Mouse (Mus musculus): Measurements from ENCODE around the gene Wscd1. TPM values are rescaled to one million over a fixed set of nuclear protein-coding genes. Genes with fewer than 3 reads are reported as not detected.

The Wscd1 gene
- polyA plus RNA-seq, 1 experiment from 2014 or later = 4.8 TPM

DNA sequence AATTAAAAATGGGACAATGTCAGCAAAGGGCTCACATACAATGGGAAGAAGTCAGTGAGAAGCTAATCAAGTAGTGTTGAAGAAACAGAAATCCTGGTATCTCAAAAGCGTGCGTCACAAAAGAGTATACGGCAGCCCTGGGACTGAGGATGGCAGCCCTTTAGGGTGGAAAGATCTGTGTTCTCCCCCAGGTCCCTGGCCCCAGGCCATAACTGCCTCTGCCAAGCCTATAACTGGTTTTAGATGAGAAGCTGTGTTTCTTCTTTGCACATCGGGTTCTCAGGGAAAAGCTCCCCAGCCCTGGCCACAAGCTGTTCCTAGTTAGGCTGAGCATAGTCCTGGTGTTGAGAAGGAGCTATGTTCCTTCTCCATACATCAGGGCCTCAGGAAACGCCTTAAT lies 72.3 kb downstream of the Wscd1 start:
- H3K4me3 ChIP-seq = no peak overlapping the region
- peaks cover 3% of the 10 kb centered on the region; the same call in 1 of the 2 replicates for H3K27me3 ChIP-seq
- ATAC-seq (replicated peaks; ENCODE audit: insufficient number of reproducible peaks, insufficient read depth, low FRiP score, low read depth) = no peak
- no peaks in the 10 kb centered on the region for H3K36me3 ChIP-seq
- H3K4me1 ChIP-seq (replicated peaks) = no peaks in the 10 kb centered on the region
- no peak overlapping the region for H3K4me2 ChIP-seq
- 78% methylated on average over 5 of the region's 5 CpGs for WGBS
- no peaks in the 10 kb centered on the region for H3K9me3 ChIP-seq (replicated peaks)
- no peak overlapping the region for H3K9ac ChIP-seq
- no peak overlapping the region for H3K27ac ChIP-seq

DNA sequence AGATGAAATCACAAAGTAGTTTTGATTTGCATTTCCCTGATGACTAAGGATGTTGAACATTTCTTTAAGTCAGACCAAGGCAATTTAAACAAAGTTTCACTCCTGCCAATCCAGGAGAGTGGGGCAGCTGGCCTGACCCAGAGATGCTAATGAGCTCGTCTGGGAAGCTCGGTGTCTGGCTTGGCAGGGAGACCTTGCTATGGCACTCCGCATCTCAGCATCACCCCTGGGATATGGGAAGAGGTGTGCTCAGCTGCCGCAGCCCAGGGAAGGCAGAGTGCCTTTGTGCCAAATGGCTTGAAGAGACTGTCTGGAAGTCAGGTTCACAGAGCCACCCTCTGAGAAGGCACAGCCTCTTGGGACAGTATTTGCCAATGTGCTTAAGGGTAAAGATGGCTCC lies 75.3 kb downstream of the Wscd1 start:
- Histone ChIP-seq H3K9ac (no peak overlapping the region), H3K27me3 (peaks cover 2% of the 10 kb centered on the region; the same call in 1 of the 2 replicates), H3K4me1 (replicated peaks) (no peaks in the 10 kb centered on the region), H3K4me2 (no peak overlapping the region), H3K4me3 (no peak overlapping the region), H3K27ac (no peak overlapping the region), H3K36me3 (no peaks in the 10 kb centered on the region), H3K9me3 (replicated peaks) (no peaks in the 10 kb centered on the region)
- no peak for ATAC-seq (replicated peaks; ENCODE audit: insufficient number of reproducible peaks, insufficient read depth, low FRiP score, low read depth)
- 55% methylated on average over 4 of the region's 4 CpGs for WGBS

All from heart, embryonic 15.5 days (tissue).